Mouse (Mus musculus) brain, embryonic 14.5 days (tissue): ENCODE data around the gene Ldlrad3. TPM values are rescaled to one million over a fixed set of nuclear protein-coding genes. Genes with fewer than 3 reads are reported as not detected.

ENCODE experiments used
- DNase-seq: peaks from one replicate; pipeline ENCODE4 v3.0.0-alpha.2; 2011; ENCODE audit warnings: low read depth
- CTCF ChIP-seq: fragments of 200-500 bp; IDR thresholded peaks from 2 replicates; pipeline ENCODE4 v1.5.1; 2012; ENCODE audit warnings: inconsistent platforms, mild to moderate bottlenecking, moderate library complexity, borderline replicate concordance; ENCODE audit not compliant: insufficient read depth, insufficient read length; ENCODE audit errors: extremely low read depth
- POLR2A ChIP-seq: fragments of 200-500 bp; IDR thresholded peaks from 2 replicates; pipeline ENCODE4 v1.6.1; 2012; ENCODE audit warnings: mild to moderate bottlenecking, inconsistent platforms, borderline replicate concordance; ENCODE audit not compliant: poor library complexity, insufficient read depth, insufficient read length, severe bottlenecking; ENCODE audit errors: extremely low read depth
- polyA plus RNA-seq: library from polyadenylated mRNA; depleted of rRNA; stranded (reverse); fragments of >200 nt; gene quantifications from 2 replicates; pipeline ENCODE4 v1.2.3, GENCODE M21; 2012

Gene Ldlrad3
- polyA plus RNA-seq, 1 experiment: 26.2 TPM

DNA sequence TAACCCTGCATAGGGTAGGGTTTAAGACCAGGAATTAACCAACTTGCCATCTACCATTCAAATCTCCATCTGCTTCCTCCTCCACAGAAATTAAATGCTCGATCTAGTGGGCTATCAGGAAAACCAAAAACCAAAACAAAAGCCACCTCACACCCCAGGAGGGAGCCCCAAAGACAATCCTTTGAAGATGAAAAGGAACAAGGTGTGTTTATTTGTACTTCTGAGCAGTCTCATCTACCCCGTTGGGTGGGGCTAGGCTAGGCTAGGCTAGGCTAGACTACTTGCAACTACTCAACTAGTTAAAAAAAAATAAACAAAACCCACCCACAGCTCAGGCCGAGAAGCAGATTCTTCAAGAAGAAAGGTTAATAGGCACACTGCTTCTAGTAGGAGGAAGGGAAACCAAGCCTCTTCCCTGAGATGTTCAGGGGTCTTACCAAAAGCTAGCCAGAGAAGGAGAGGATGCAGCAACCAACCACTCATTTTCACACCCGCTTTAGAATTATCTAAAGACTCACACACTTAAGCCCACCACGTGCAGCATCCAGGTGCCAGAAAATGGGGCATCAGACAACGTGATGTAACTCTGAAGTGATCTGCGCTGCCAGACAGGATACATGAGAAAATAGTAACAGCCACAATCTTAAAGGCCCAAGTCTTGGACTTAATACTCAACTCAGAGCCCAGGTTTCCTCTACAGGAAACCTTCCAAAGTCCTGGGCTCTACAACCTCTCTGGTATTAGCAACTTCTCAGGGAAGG, 2.3 kb downstream of the Ldlrad3 start:
- no peak for DNase-seq
- TF ChIP-seq CTCF: no peak
- no peak for TF ChIP-seq POLR2A

DNA sequence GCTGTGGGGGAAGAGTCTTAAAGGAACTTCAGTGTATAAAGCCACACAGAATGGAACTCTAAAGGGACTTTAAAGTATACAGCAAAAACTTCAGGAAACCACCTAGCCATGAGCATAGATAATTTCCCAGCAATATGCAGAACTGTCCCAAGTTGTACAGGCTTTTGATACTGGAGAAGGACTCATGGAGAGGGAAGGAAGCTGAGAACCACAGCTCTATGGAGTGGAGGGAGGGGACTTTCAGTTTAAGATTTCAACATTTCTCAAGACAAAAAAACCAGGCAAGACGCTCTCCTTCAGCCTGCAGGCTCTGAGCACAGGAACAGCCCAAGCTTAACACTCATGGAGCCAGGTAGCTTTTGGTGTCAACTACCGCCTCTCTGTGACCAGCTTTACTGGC, 4.7 kb downstream of the Ldlrad3 start:
- no peak for DNase-seq
- TF ChIP-seq CTCF (no peak), POLR2A (no peak)

DNA sequence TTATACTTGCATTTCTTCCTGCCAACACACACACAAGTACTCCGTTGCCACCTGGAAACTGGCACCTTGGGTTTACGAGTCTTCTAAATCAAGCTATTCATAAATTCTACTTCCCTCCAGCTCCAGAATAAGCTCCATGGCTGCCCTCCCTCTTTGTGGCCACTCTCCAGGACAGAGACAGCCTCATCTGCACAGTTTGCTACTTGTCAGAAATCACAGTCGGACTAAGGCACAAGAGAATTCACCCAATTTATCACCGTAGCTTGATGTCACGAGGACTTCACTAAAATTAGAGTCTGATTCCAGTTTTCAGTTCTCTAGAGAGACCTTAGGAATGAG, 9.8 kb downstream of the Ldlrad3 start:
- TF ChIP-seq CTCF (no peak), POLR2A (no peak)
- DNase-seq: no peak

DNA sequence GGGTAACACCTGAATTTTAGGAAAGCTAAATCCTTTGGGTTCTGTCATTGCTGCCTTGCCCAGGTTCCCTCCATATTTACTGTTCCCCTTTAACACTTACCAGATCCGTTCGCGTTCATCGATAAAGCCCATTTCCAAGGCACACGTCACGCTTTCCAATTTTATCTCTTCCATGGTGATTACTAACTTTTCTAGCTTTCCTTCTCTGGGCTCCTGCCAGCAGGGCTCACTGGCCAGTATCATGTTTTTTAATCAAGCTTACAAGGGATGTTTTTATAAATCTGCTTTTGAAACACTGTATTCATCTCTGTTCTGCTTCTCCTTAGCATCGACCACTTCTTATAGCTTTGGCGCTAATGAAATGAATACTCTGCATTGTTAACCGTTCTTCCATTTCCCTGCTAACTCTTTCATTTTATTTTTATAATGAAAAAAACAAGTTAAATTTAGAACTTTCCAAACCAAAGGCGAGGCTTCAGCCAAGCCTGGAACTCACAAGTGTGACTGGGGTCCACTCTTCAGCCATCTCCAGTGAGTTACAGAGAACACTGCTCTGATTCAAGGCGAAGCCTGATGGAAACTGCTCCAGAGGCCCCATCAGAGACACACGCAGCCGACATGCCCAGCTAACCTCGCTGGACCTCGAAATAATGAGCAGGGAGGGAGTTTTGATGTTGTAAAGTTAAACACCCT, 10.3 kb downstream of the Ldlrad3 start:
- TF ChIP-seq CTCF: no peak
- no peak for TF ChIP-seq POLR2A

DNA sequence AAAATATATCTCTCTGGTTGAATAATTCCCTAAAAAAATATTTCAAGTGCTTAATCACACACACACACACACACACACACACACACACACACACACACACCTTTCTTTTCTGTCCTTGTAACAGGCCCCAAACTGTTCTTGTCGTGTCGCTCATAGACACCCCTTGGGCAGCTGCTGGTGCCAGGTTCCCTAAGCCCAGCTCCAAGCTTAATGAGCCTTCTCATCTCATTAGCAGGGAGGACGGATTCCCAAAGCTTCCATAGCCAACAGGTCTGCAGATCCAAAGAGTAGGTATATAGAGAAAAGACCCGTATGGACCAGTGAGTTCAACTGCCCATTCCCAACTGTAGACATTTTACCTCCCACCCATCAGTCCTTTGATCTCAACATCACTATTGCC, 13.7 kb downstream of the Ldlrad3 start:
- DNase-seq: peak; percentile 64
- TF ChIP-seq CTCF (no peak), POLR2A (no peak)

More for the DNA sequence above, 10.3 kb downstream of the Ldlrad3 start:
- no peak for DNase-seq

DNA sequence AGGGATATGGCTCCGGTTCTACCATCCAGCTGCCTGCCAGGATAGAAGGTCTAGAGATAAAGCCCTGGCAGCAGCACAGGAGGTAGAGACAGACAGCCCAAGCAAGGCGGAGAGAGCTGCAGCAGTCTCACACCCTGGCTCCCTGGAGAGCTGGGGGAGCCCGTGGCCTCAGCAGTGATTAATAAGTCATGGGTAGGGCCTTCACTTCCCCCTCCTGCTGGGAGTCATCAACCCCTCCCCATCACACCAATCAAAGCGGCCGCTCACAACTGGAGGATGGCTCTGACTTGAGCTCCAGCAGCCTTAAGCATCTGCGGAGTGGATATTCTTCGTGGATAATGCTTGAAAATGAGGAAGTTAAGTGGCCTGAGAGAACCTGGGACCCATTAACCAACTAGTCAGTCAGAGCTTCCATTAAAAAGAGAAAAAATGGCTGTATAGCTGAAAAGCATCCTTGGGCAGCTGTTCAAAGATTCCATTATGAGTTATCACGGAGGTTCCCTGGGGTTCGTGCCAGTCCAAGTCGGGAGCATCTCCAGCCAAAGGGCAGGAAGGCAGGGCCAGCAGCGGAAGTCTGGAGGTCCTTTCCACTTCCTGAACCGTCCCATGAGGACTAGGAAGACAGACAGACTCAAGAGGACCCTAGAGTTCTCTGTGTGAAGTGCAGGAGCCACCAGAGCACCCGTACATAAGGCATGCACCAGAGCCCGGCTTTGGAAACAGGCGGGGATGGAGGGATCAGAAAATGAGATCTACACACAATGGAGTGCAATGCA, 19.4 kb downstream of the Ldlrad3 start:
- DNase-seq: peak; percentile 57

DNA sequence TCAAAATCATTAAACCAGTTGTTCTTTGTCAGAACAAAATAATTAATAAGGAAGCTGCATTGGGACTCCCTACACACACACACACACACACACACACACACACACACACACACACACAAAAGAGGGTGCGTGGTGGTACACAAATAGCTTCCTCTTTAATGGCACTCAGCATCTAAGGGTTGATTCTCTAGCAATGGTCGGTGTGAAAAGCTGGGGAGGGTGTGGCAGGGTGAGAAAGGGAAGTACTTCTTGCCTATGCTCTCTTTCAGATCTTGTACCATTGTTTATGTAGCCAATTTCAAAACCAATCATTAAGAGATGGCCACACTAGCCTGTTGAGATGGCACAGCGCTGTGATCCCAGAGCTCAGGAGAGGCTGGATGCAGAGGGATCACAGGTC, 23.1 kb downstream of the Ldlrad3 start:
- DNase-seq: no peak
- TF ChIP-seq POLR2A (no peak), CTCF (no peak)

More for the DNA sequence above, 19.4 kb downstream of the Ldlrad3 start:
- TF ChIP-seq CTCF (no peak), POLR2A (no peak)

DNA sequence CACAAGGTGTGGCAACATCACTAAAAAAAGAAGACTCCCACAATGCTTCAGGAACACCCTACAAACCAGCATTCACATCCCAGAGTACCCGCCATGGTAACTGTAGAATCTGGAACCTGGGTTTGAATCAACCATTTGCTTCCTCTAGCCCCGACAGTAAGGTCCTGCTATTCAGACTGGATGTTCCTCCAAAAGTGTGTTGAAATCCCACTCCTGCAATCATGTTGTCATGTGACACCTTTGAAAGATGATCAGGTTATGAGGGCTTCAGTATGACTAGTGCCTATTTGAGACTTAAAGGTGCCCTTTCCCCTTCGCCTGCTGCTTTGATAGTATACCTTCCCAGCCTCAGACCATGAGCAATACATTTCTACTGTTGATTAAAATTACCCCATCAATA, 28.6 kb downstream of the Ldlrad3 start:
- no peak for DNase-seq
- TF ChIP-seq POLR2A: no peak
- no peak for TF ChIP-seq CTCF

DNA sequence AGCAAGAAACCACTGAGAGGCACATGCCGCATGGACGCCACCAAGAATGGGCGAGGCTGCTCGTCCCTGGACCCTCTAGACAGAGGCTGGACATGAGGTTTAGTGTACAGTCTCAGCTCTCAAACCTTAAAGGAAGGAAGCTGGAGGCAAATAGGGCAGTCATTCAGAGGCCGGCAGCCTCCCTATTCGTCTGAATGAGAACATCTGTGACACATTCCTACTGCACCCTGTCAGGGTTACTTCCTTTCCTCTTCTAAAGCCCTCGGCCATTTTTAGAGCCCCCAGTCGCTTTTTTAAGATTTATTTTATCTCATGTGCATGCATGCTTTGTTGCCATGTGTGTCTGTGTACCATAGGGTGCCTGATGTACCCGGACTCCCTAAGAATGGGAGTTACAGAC, 29.2 kb downstream of the Ldlrad3 start:
- no peak for DNase-seq
- no peak for TF ChIP-seq CTCF
- no peak for TF ChIP-seq POLR2A

DNA sequence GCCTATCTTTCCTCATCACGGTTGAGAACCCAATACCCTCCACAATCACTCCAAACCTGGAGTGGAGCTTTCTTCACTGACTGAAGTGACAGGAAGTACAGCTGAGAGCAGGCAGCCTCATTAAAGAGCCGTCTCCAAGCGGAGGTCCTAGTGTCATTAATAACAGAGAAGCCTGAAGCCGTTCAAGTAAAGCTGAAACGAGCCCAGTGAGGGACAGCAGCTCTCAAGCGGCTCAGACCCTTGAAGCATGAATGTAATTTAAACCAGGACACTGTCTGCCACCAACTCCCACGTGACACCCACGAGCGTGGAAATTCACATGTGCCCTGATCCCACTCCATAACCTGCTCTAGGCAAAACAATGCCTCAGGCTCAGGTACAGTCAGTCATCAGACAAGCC, 29.7 kb downstream of the Ldlrad3 start:
- peak; percentile 59 for DNase-seq
- no peak for TF ChIP-seq POLR2A
- no peak for TF ChIP-seq CTCF

DNA sequence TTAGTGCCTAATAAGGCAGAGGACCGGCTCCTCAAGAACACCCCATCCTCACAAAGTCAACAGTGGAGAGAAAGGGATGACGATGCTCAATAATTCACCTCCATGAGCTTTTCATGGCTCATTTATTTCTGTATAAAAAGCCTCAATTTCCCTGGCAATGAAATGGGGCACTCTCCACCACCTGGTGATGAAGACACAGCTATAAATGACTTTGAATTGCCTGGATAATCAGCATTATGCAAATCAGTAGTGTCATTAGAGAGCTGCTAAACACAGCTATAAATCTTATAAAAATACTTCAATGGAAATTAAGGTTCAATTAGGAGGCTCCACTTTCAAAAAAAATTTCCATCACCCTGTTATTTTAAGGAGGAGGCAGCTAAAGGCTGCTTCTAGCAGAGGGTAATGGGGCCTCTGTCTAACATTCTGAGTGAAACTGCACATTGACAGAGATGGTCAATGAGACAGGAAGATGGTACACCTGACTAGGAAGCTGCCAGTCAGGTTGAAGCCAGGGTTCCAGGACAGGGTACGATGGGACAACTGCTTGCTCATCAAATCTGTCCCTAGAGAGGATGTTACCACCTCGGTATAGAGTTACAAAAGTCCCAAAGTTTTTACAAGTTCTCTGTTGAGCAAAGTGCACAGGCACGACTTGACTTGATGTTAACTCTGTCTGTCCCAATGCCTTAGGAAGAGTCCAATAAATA, 30.7 kb downstream of the Ldlrad3 start:
- TF ChIP-seq POLR2A (no peak), CTCF (no peak)
- DNase-seq: peak; percentile 31

DNA sequence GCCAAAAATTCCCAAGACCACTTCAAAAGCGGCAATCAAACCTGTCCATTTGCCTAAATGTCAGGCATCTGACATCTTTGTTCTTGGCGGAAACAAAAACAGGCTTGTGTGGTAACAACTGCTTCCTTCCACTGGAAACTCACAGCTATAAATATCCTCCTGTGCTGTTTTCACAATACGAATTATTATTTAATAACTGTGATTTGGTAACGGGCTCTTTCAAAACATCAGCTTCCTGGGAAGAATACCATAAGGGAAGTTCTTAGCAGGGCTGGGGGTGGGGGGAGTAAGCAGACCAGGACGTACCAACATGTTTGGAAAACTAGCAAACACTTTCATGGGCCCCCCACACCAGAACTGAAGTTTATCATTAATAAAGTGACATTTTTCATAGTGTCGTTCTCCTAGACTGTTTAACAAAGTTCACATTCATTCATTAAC, 31.4 kb downstream of the Ldlrad3 start:
- TF ChIP-seq POLR2A (no peak), CTCF (no peak)
- DNase-seq: no peak

DNA sequence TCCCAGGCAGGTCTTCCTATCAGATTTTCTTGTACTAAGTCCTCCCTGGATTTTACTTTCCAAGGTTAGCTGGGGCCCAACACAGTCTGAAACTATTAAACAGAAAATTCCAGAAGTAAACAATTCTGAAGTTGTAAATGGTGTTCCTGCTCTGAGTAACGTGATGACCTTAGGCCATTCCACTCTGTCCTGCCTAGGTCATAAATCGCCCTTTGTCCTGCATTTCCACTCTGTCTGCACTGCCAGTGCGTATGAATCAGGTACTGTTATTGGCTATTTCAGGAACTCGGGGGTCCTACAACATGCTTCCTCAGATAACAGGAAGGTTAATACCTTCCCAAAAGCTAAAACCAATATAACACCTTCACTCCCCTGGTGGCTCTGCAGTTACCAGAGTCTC, 31.9 kb downstream of the Ldlrad3 start:
- TF ChIP-seq CTCF: no peak
- DNase-seq: no peak

DNA sequence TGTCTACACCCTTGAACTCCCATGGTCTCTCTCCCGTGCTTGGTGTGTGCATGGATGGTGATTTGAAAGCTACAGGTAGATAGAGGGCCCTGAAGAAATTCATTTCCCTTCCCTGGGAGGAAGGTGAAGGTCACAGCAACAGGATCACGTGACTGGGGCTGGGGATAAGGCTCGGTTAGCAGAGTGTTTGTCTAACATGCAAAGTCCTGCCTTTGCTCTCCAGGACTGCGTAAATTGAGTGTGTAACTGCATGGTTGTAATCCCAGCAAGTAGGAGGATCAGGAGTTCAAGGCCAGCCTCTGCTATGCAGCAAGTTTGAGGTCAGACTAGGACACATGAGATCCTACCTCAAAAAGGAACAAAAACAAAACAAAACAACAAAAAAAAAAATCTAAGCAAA, 32.7 kb downstream of the Ldlrad3 start:
- no peak for TF ChIP-seq CTCF
- TF ChIP-seq POLR2A: no peak

DNA sequence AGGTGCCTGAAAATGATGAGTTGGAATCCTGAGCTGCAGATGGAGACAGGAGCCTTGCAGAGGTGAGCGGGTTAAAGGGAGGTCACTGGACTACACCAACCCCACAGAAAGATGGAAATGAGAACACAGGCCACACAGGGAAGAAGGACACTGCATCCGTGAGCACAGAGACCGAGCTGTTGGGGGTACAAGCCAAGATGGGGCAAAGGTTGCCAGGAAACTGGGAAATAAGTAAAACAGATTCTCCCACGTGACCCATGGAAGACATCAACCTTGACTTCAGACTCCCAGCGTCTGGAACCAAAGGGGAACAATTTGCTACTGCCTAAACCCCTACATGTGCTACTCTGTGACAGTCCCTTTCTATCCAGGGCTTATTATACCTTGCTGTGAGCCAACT, 33.3 kb downstream of the Ldlrad3 start:
- TF ChIP-seq POLR2A (no peak), CTCF (no peak)
- DNase-seq: no peak

More for the DNA sequence above, 32.7 kb downstream of the Ldlrad3 start:
- DNase-seq: no peak
